ENCODE assay signal across 10 mouse cellular contexts in the genomic region with DNA sequence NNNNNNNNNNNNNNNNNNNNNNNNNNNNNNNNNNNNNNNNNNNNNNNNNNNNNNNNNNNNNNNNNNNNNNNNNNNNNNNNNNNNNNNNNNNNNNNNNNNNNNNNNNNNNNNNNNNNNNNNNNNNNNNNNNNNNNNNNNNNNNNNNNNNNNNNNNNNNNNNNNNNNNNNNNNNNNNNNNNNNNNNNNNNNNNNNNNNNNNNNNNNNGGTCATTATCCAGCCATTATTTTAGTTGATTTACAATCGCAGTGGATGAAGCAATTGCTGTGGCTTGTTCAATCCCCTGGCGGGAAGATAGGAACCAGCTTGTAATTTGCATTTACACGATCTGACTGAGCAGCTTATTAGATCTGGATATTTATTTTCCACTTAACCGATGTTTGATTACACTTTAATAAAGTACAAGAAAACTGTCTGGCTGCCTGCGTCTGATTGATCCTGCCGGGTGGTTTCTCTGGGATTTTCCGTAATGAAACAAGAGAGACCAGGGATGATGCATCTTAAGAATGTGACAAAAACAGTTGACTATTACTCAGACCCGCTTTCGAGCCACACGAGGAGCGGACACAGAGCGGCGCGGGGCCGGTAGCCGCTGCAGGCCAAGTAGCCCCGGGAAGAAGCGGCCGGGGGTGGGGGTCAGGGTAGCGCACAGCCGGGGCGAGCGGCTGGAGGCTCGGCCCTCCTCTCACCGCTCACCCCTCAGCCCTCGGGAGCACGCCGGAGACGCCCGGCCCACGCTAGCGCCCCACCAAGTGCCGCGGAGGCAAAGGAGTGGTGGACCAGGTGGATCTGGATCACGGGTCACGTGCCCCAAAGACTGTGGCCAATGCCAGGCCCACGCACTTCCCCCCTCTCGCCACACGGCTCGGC. TPM values are rescaled to one million over a fixed set of nuclear protein-coding genes. Genes with fewer than 3 reads are reported as not detected.
DNase-seq lines count a peak whose midpoint lies in the region; ATAC-seq and TF ChIP-seq lines count a peak whose summit lies in the region.
"Had no signal": no experiment of that assay in that cellular context is flagged by ENCODE, and none has a peak within 500 bp of the region (broad histone marks: within the 10 kb centered on the region; RNA-seq: fewer than 3 reads in every experiment).

No protein-coding gene starts in this region.

- TF ChIP-seq CTCF in bone marrow macrophage, adult 2 months (IDR thresholded peaks at IDR 0.05; ENCODE audit: low read depth, low read length) = no peak

- intact Hi-C loops in heart, postnatal 25 days (cut with DNase I) = no loop called here

- H3K9me3 ChIP-seq in heart, embryonic 14.5 days (ENCODE audit: control insufficient read depth, low read length) = no peaks in the 10 kb centered on the region
- H3K9me3 ChIP-seq in embryonic facial prominence, embryonic 15.5 days (replicated peaks) = no peaks in the 10 kb centered on the region
- no peaks in the 10 kb centered on the region for H3K9me3 ChIP-seq in neural tube, embryonic 12.5 days

- H3K4me1 ChIP-seq in heart, embryonic 14.5 days (ENCODE audit: control insufficient read depth in 2 of 2, insufficient read depth in 2 of 2, low read length in 2 of 2) = peaks cover 3 to 7% of the 10 kb centered on the region in 2 experiments; a peak in 3 of 4 replicates
- no peaks in the 10 kb centered on the region; the same call in 1 of the 2 replicates for H3K4me1 ChIP-seq in bone marrow macrophage, adult 2 months (ENCODE audit: control insufficient read depth, insufficient read depth, low read length)
- peaks cover 12% of the 10 kb centered on the region for H3K4me1 ChIP-seq in embryonic facial prominence, embryonic 15.5 days
- peaks cover 22% of the 10 kb centered on the region for H3K4me1 ChIP-seq in neural tube, embryonic 12.5 days

- peaks cover 71% of the 10 kb centered on the region for H3K27me3 ChIP-seq in heart, embryonic 14.5 days (ENCODE audit: control insufficient read depth, insufficient read depth, low read length)
- peaks cover 75% of the 10 kb centered on the region for H3K27me3 ChIP-seq in embryonic facial prominence, embryonic 15.5 days
- H3K27me3 ChIP-seq in neural tube, embryonic 12.5 days (replicated peaks) = peaks cover 85% of the 10 kb centered on the region

- peak overlapping the region; percentile 38; the same call in 1 of the 2 replicates for H3K9ac ChIP-seq in heart, embryonic 14.5 days (ENCODE audit: low read length)
- H3K9ac ChIP-seq in embryonic facial prominence, embryonic 15.5 days = no peak overlapping the region
- peak overlapping the region; percentile 34; the same call in 1 of the 2 replicates for H3K9ac ChIP-seq in neural tube, embryonic 12.5 days

- no peak for TF ChIP-seq POLR2A in bone marrow macrophage, adult 2 months (IDR thresholded peaks at IDR 0.05; ENCODE audit: borderline replicate concordance, low read depth, low read length)

- 0 out of 2 replicates have a peak, but pooled peaks have one; percentile 26 for ATAC-seq in heart, embryonic 14.5 days (ENCODE audit: insufficient number of reproducible peaks, insufficient read depth, low FRiP score, low read depth)
- ATAC-seq in embryonic facial prominence, embryonic 15.5 days (ENCODE audit: insufficient number of reproducible peaks, low FRiP score, low TSS enrichment, low read depth) = no peak
- peak; percentile 55 for ATAC-seq in neural tube, embryonic 12.5 days (ENCODE audit: low FRiP score, low read depth)

- H3K36me3 ChIP-seq in heart, embryonic 14.5 days (ENCODE audit: control insufficient read depth, insufficient read depth, low read length) = no peaks in the 10 kb centered on the region
- H3K36me3 ChIP-seq in embryonic facial prominence, embryonic 15.5 days = no peaks in the 10 kb centered on the region
- H3K36me3 ChIP-seq in neural tube, embryonic 12.5 days = no peaks in the 10 kb centered on the region

- DNase-seq in heart, postnatal 25 days (ENCODE audit: low spot score) = no peak
- peak; percentile 15 for DNase-seq in layer of hippocampus, adult 9-11 months
- DNase-seq in right cerebral cortex, postnatal 25 days = no peak
- DNase-seq in spleen, adult 18-20 months = no peak

- WGBS in heart, embryonic 14.5 days = 4% methylated on average over 40 of the region's 40 CpGs
- 2% methylated on average over 40 of the region's 40 CpGs for WGBS in embryonic facial prominence, embryonic 15.5 days
- 3% methylated on average over 40 of the region's 40 CpGs for WGBS in neural tube, embryonic 12.5 days

- peak overlapping the region; percentile 70 for H3K4me2 ChIP-seq in heart, embryonic 14.5 days (ENCODE audit: low read length)
- H3K4me2 ChIP-seq in embryonic facial prominence, embryonic 15.5 days (replicated peaks) = peak overlapping the region; percentile 58
- H3K4me2 ChIP-seq in neural tube, embryonic 12.5 days (replicated peaks) = peak overlapping the region; percentile 62

- no peak overlapping the region for H3K27ac ChIP-seq in heart, embryonic 14.5 days (replicated peaks in 1 of 2; ENCODE audit: control insufficient read depth in 1 of 2, insufficient read depth in 1 of 2, low read depth in 2 of 2, low read length in 2 of 2)
- no peak overlapping the region for H3K27ac ChIP-seq in bone marrow macrophage, adult 2 months (ENCODE audit: insufficient read depth, low read depth, low read length)
- H3K27ac ChIP-seq in embryonic facial prominence, embryonic 15.5 days (replicated peaks) = no peak overlapping the region
- H3K27ac ChIP-seq in neural tube, embryonic 12.5 days = no peak overlapping the region

- H3K4me3 ChIP-seq in heart, embryonic 14.5 days (ENCODE audit: control insufficient read depth in 1 of 2, insufficient read depth in 1 of 2, low read depth in 1 of 2, low read length in 2 of 2) = peak overlapping the region; percentile 37 to 41
- peak overlapping the region; percentile 51 for H3K4me3 ChIP-seq in bone marrow macrophage, adult 2 months (ENCODE audit: insufficient read depth, low read length)
- peak overlapping the region; percentile 35 for H3K4me3 ChIP-seq in embryonic facial prominence, embryonic 15.5 days (replicated peaks)
- peak overlapping the region; percentile 26; the same call in 1 of the 2 replicates for H3K4me3 ChIP-seq in neural tube, embryonic 12.5 days

RNA-seq across cellular contexts. Expression of gene Gm17304, which starts 48.0 kb away (rescaled TPM):
- not detected in 2 replicates for polyA plus RNA-seq in heart, embryonic 14.5 days (2014; fragmentation: Nextera tagmentation; extraction: Ambion mirVana)
- total RNA-seq in heart, postnatal 25 days (2021) = not detected
- polyA plus RNA-seq in bone marrow macrophage, adult 2 months (2012; ENCODE audit: insufficient read depth, insufficient read length, missing spikeins) = not detected in 2 replicates
- not detected in 2 replicates for polyA plus RNA-seq in embryonic facial prominence, embryonic 15.5 days (2015; fragmentation: Nextera tagmentation; extraction: Ambion mirVana)
- not detected in 2 replicates for polyA plus RNA-seq in neural tube, embryonic 12.5 days (2016; fragmentation: Nextera tagmentation; extraction: Ambion mirVana)
- total RNA-seq: left cerebral cortex, postnatal 10 days; MEL had no signal
